Mouse (Mus musculus): ENCODE measurements around the gene Cdkn2aip. TPM values are rescaled to one million over a fixed set of nuclear protein-coding genes. Genes with fewer than 3 reads are reported as not detected.
A peak's percentile ranks its signal among the peaks of the same experiment; 100 is the strongest.

Gene Cdkn2aip
- total RNA-seq, 1 experiment from 2014 or later = 12.7 TPM

GRCm38 (mm10) chr8:47695431-47696105, 18.2 kb downstream of the Cdkn2aip start:
- DNase-seq = no peak

GRCm38 (mm10) chr8:47693119-47693518, 20.6 kb downstream of the Cdkn2aip start:
- DNase-seq = peak; percentile 92

- no peak for DNase-seq
Observed at GRCm38 (mm10) chr8:47691831-47692230, 21.9 kb downstream of the Cdkn2aip start.

GRCm38 (mm10) chr8:47691303-47691702, 22.4 kb downstream of the Cdkn2aip start:
- DNase-seq = no peak

GRCm38 (mm10) chr8:47690674-47691078, 23.1 kb downstream of the Cdkn2aip start:
- DNase-seq = no peak

- peak; percentile 54 for DNase-seq
Observed at GRCm38 (mm10) chr8:47689704-47690326, 23.9 kb downstream of the Cdkn2aip start.

GRCm38 (mm10) chr8:47684441-47684840, 29.3 kb downstream of the Cdkn2aip start:
- DNase-seq = no peak

GRCm38 (mm10) chr8:47683994-47684393, 29.7 kb downstream of the Cdkn2aip start:
- no peak for DNase-seq

GRCm38 (mm10) chr8:47680306-47680705, 33.4 kb downstream of the Cdkn2aip start:
- no peak for DNase-seq

- DNase-seq = no peak
Observed at GRCm38 (mm10) chr8:47679603-47680002, 34.1 kb downstream of the Cdkn2aip start.

GRCm38 (mm10) chr8:47676631-47677030, 37.1 kb downstream of the Cdkn2aip start:
- no peak for DNase-seq

GRCm38 (mm10) chr8:47676224-47676623, 37.5 kb downstream of the Cdkn2aip start:
- peak; percentile 14 for DNase-seq

GRCm38 (mm10) chr8:47675786-47676185, 37.9 kb downstream of the Cdkn2aip start:
- no peak for DNase-seq

GRCm38 (mm10) chr8:47674777-47675710, 38.7 kb downstream of the Cdkn2aip start, which contains the start of gene Ing2:
TSS of gene Ing2 (minus strand) at chr8:47675556.
- peak; percentile 100 for DNase-seq

GRCm38 (mm10) chr8:47674140-47674776, 39.5 kb downstream of the Cdkn2aip start:
- DNase-seq = no peak

GRCm38 (mm10) chr8:47673317-47674139, 40.2 kb downstream of the Cdkn2aip start:
- peak; percentile 96 for DNase-seq

GRCm38 (mm10) chr8:47664231-47664785, 49.4 kb downstream of the Cdkn2aip start:
- peak; percentile 59 for DNase-seq

GRCm38 (mm10) chr8:47663201-47663600, 50.5 kb downstream of the Cdkn2aip start:
- no peak for DNase-seq

GRCm38 (mm10) chr8:47662716-47663115, 51.0 kb downstream of the Cdkn2aip start:
- DNase-seq = no peak

GRCm38 (mm10) chr8:47660394-47660793, 53.3 kb downstream of the Cdkn2aip start:
- DNase-seq = no peak

- DNase-seq = no peak
Observed at GRCm38 (mm10) chr8:47659463-47659862, 54.3 kb downstream of the Cdkn2aip start.
